ENCODE assay signal across 32 mouse cellular contexts in genomic region chr1:146358301-146358700, GRCm38 (mm10).
"Had no signal": no experiment of that assay in that cellular context is flagged by ENCODE, and none has a peak within 500 bp of the region (broad histone marks: within the 10 kb centered on the region; RNA-seq: fewer than 3 reads in every experiment).

No protein-coding gene starts in this region.

- DNase-seq: heart, postnatal 10 days; heart, postnatal 14 days; heart, postnatal 36 days; heart, postnatal 4 days; kidney, adult 11 months; kidney, adult 18-20 months; kidney, adult 2 months; kidney, adult 8-10 months; kidney, adult 9 months; kidney, postnatal 10 days; kidney, postnatal 14 days; kidney, postnatal 25 days; kidney, postnatal 36 days; kidney, postnatal 4 days; layer of hippocampus, adult 9-11 months; layer of hippocampus, postnatal 36 days had no signal

- H3K27me3 ChIP-seq: heart, embryonic 13.5 days; heart, embryonic 15.5 days; hindbrain, embryonic 12.5 days; hindbrain, embryonic 13.5 days; hindbrain, embryonic 15.5 days; intestine, embryonic 15.5 days had no signal

- H3K36me3 ChIP-seq: heart, embryonic 13.5 days; heart, embryonic 15.5 days; hindbrain, embryonic 10.5 days; hindbrain, embryonic 12.5 days; hindbrain, embryonic 13.5 days; hindbrain, embryonic 15.5 days; intestine, embryonic 15.5 days had no signal

- H3K4me2 ChIP-seq: heart, embryonic 13.5 days; heart, embryonic 15.5 days; hindbrain, embryonic 12.5 days; hindbrain, embryonic 13.5 days; hindbrain, embryonic 14.5 days; hindbrain, embryonic 15.5 days; intestine, embryonic 15.5 days had no signal

- H3K4me1 ChIP-seq: heart, embryonic 13.5 days; heart, embryonic 15.5 days; hindbrain, embryonic 10.5 days; hindbrain, embryonic 12.5 days; hindbrain, embryonic 13.5 days; hindbrain, embryonic 15.5 days; intestine, embryonic 15.5 days had no signal

- ATAC-seq: hindbrain, embryonic 16.5 days; hindbrain, postnatal 0 days; inflammation-experienced regulatory T-cells, adult 6 months; intestine, embryonic 15.5 days; intestine, embryonic 16.5 days; intestine, postnatal 0 days had no signal

- H3K27ac ChIP-seq: heart, embryonic 13.5 days; heart, embryonic 15.5 days; hindbrain, embryonic 10.5 days; hindbrain, embryonic 12.5 days; hindbrain, embryonic 13.5 days; hindbrain, embryonic 14.5 days; hindbrain, embryonic 15.5 days; hindbrain, postnatal 0 days; intestine, embryonic 15.5 days; kidney, postnatal 0 days; layer of hippocampus, adult 2 months; left cerebral cortex, adult 2 months had no signal

- H3K9ac ChIP-seq: heart, embryonic 13.5 days; heart, embryonic 15.5 days; hindbrain, embryonic 12.5 days; hindbrain, embryonic 13.5 days; hindbrain, embryonic 14.5 days; hindbrain, embryonic 15.5 days; intestine, embryonic 15.5 days had no signal

- H3K9me3 ChIP-seq: heart, embryonic 13.5 days; heart, embryonic 15.5 days; hindbrain, embryonic 10.5 days; hindbrain, embryonic 12.5 days; hindbrain, embryonic 13.5 days; hindbrain, embryonic 15.5 days; intestine, embryonic 15.5 days had no signal

- H3K4me3 ChIP-seq: heart, embryonic 13.5 days; heart, embryonic 15.5 days; hindbrain, embryonic 10.5 days; hindbrain, embryonic 12.5 days; hindbrain, embryonic 13.5 days; hindbrain, embryonic 15.5 days; intestine, embryonic 15.5 days; layer of hippocampus, adult 2 months; left cerebral cortex, adult 2 months had no signal
